Mouse (Mus musculus): ENCODE data around the gene Stat5a. TPM values are rescaled to one million over a fixed set of nuclear protein-coding genes. Genes with fewer than 3 reads are reported as not detected.

The Stat5a gene
- polyA plus RNA-seq, 1 experiment from 2014 or later = 1.9 TPM

DNA sequence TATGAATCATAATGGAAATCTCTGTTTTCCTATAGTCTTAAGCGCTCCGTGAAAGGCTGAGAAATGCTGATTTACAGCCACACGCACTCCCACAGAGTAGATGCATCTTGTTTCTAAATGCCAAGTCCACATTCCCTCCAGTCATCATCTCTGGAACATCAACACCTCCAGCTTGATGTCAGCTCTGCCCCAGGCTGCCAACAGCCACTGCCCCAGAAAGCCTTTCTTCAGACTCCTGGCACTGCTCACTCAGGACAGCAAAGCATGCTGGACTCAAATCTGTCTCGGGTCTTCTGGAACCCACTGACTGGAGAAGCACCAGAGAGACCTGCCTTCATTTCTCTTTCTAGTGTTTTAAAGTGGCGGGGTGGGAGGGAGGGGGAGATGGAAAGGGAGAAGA, 33.3 kb downstream of the Stat5a start:
- WGBS = 80% methylated on average over 5 of the region's 5 CpGs
- no peak for ATAC-seq (ENCODE audit: low FRiP score, low read depth)
- no peak overlapping the region for H3K9ac ChIP-seq
- 0 out of 2 replicates have a peak, but pooled peaks cover 4% of the 10 kb centered on the region for H3K4me1 ChIP-seq
- H3K36me3 ChIP-seq = peaks cover 43% of the 10 kb centered on the region
- no peaks in the 10 kb centered on the region for H3K9me3 ChIP-seq
- H3K27ac ChIP-seq = no peak overlapping the region
- no peak overlapping the region for H3K4me3 ChIP-seq
- no peak overlapping the region for H3K4me2 ChIP-seq (replicated peaks)
- H3K27me3 ChIP-seq (replicated peaks) = no peaks in the 10 kb centered on the region

DNA sequence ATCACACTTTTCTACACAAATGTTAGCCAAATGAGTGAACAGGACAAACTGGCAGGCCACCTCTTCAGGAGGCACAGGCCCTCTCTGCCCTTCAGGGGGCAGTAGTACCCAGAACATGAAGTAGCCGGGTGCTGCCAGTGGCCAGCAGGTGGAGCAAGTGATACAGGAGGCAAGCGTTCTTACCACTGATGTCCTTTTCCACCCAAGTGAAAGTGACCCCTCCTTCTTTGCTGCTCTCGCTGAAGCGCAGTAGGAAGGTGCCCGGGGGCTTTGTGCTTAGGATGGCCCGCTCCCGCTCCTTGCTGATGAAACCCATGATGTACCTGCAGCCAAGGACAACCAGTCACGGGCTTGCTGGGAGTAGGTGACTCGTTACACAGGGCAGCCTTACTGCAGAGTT, 34.3 kb downstream of the Stat5a start:
- no peak overlapping the region for H3K27ac ChIP-seq
- no peak for ATAC-seq (ENCODE audit: low FRiP score, low read depth)
- H3K4me1 ChIP-seq = 0 out of 2 replicates have a peak, but pooled peaks cover 10% of the 10 kb centered on the region
- H3K27me3 ChIP-seq (replicated peaks) = no peaks in the 10 kb centered on the region
- 13% methylated on average over 9 of the region's 9 CpGs for WGBS
- H3K4me2 ChIP-seq (replicated peaks) = 0 out of 2 replicates have a peak overlapping the region, but pooled peaks have one; percentile 9
- H3K9ac ChIP-seq = no peak overlapping the region
- peaks cover 43% of the 10 kb centered on the region for H3K36me3 ChIP-seq
- no peak overlapping the region for H3K4me3 ChIP-seq
- H3K9me3 ChIP-seq = no peaks in the 10 kb centered on the region

GRCm38 (mm10) chr11:100894146-100894918, 35.2 kb downstream of the Stat5a start:
- Histone ChIP-seq H3K36me3 (peaks cover 47% of the 10 kb centered on the region), H3K9me3 (no peaks in the 10 kb centered on the region), H3K9ac (no peak overlapping the region), H3K4me2 (replicated peaks) (no peak overlapping the region), H3K4me1 (peaks cover 16% of the 10 kb centered on the region; the same call in 1 of the 2 replicates), H3K27ac (no peak overlapping the region), H3K4me3 (no peak overlapping the region), H3K27me3 (replicated peaks) (no peaks in the 10 kb centered on the region)
- no peak for ATAC-seq (ENCODE audit: low FRiP score, low read depth)
- WGBS = 74% methylated on average over 9 of the region's 9 CpGs

GRCm38 (mm10) chr11:100896078-100896477, 36.9 kb downstream of the Stat5a start:
- Histone ChIP-seq H3K27ac (no peak overlapping the region), H3K4me3 (no peak overlapping the region), H3K27me3 (replicated peaks) (no peaks in the 10 kb centered on the region), H3K4me1 (peaks cover 16% of the 10 kb centered on the region; the same call in 1 of the 2 replicates), H3K4me2 (replicated peaks) (no peak overlapping the region), H3K9me3 (no peaks in the 10 kb centered on the region), H3K9ac (no peak overlapping the region), H3K36me3 (peaks cover 40% of the 10 kb centered on the region)
- WGBS = 87% methylated on average over 10 of the region's 10 CpGs
- no peak for ATAC-seq (ENCODE audit: low FRiP score, low read depth)

- WGBS = 70% methylated on average over 7 of the region's 7 CpGs
- H3K9ac ChIP-seq = no peak overlapping the region
- H3K4me3 ChIP-seq = no peak overlapping the region
- no peaks in the 10 kb centered on the region for H3K27me3 ChIP-seq (replicated peaks)
- no peak overlapping the region for H3K4me2 ChIP-seq (replicated peaks)
- H3K4me1 ChIP-seq = peaks cover 16% of the 10 kb centered on the region; the same call in 1 of the 2 replicates
- no peak for ATAC-seq (ENCODE audit: low FRiP score, low read depth)
- H3K36me3 ChIP-seq = peaks cover 45% of the 10 kb centered on the region
- H3K9me3 ChIP-seq = peaks cover 4% of the 10 kb centered on the region; the same call in 1 of the 2 replicates
- no peak overlapping the region for H3K27ac ChIP-seq
These were observed 38.4 kb downstream of the Stat5a start for GRCm38 (mm10) chr11:100897294-100898231.

GRCm38 (mm10) chr11:100898441-100899199, 39.5 kb downstream of the Stat5a start:
- 0 out of 2 replicates have a peak, but pooled peaks have one; percentile 25 for ATAC-seq (ENCODE audit: low FRiP score, low read depth)
- peaks cover 48% of the 10 kb centered on the region for H3K36me3 ChIP-seq
- no peak overlapping the region for H3K4me3 ChIP-seq
- H3K27ac ChIP-seq = peak overlapping the region; percentile 26; the same call in 1 of the 2 replicates
- no peak overlapping the region for H3K9ac ChIP-seq
- H3K9me3 ChIP-seq = peaks cover 4% of the 10 kb centered on the region; the same call in 1 of the 2 replicates
- no peak overlapping the region for H3K4me2 ChIP-seq (replicated peaks)
- H3K4me1 ChIP-seq = peaks cover 15% of the 10 kb centered on the region; the same call in 1 of the 2 replicates
- no peaks in the 10 kb centered on the region for H3K27me3 ChIP-seq (replicated peaks)
- WGBS = 53% methylated on average over 16 of the region's 16 CpGs

GRCm38 (mm10) chr11:100904580-100905351, 45.6 kb downstream of the Stat5a start:
- no peaks in the 10 kb centered on the region for H3K27me3 ChIP-seq (replicated peaks)
- no peak overlapping the region for H3K9ac ChIP-seq
- no peak overlapping the region for H3K27ac ChIP-seq
- no peak overlapping the region for H3K4me3 ChIP-seq
- no peak overlapping the region for H3K4me2 ChIP-seq (replicated peaks)
- H3K9me3 ChIP-seq = peaks cover 4% of the 10 kb centered on the region; the same call in 1 of the 2 replicates
- ATAC-seq (ENCODE audit: low FRiP score, low read depth) = no peak
- peaks cover 65% of the 10 kb centered on the region for H3K36me3 ChIP-seq
- no peaks in the 10 kb centered on the region for H3K4me1 ChIP-seq
- 86% methylated on average over 16 of the region's 20 CpGs for WGBS

DNA sequence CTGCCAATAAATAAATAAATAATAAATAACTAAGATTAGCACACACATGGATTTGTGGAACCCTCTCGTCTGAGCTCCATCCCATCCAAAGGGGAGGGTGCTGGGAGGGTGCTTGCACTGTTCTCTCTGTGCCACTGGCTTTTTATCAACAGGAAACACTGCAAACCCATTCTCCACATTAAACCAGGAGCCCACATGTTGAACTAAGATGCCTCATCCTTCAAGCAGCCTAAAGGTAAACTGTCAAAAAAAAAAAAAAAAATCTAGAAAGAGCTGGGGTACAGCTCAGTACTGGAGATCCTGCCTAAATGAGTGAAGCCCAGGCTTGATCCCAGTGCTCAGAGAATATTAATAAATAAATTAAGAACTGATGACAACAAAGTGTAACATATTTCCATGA, 46.8 kb downstream of the Stat5a start:
- no peak for ATAC-seq (ENCODE audit: low FRiP score, low read depth)
- no peak overlapping the region for H3K4me3 ChIP-seq
- 75% methylated on average over 1 of the region's 1 CpGs for WGBS
- H3K27me3 ChIP-seq (replicated peaks) = no peaks in the 10 kb centered on the region
- H3K4me1 ChIP-seq = no peaks in the 10 kb centered on the region
- no peak overlapping the region for H3K27ac ChIP-seq
- H3K9me3 ChIP-seq = peaks cover 4% of the 10 kb centered on the region; the same call in 1 of the 2 replicates
- no peak overlapping the region for H3K4me2 ChIP-seq (replicated peaks)
- no peak overlapping the region for H3K9ac ChIP-seq
- peaks cover 62% of the 10 kb centered on the region for H3K36me3 ChIP-seq

DNA sequence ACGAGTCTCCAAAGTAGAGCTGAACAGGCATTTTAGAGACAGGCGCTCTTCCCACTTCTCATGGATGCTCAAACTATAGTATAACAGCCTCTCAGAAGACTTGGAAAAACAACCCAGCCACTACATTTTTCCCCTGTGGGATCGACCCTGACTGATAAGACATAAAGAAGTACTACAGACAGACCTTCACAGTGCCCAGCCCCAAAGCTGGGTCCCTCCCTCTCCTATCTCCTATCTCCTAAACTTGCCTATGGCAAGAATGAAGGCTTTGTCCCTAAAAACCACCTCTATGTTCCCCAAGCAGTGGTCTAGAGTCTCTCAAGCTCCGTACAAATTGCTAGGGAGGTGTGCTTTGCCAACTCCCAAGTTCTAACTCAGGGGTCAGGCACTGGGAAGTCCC, 47.7 kb downstream of the Stat5a start:
- no peak overlapping the region for H3K27ac ChIP-seq
- H3K4me1 ChIP-seq = no peaks in the 10 kb centered on the region
- ATAC-seq (ENCODE audit: low FRiP score, low read depth) = no peak
- H3K9ac ChIP-seq = no peak overlapping the region
- peaks cover 2% of the 10 kb centered on the region; the same call in 1 of the 2 replicates for H3K9me3 ChIP-seq
- H3K36me3 ChIP-seq = peaks cover 53% of the 10 kb centered on the region
- WGBS = 87% methylated on average over 4 of the region's 4 CpGs
- H3K4me3 ChIP-seq = no peak overlapping the region
- no peaks in the 10 kb centered on the region for H3K27me3 ChIP-seq (replicated peaks)
- H3K4me2 ChIP-seq (replicated peaks) = no peak overlapping the region

GRCm38 (mm10) chr11:100908112-100908511, 49.0 kb downstream of the Stat5a start:
- Histone ChIP-seq H3K9me3 (no peaks in the 10 kb centered on the region), H3K4me2 (replicated peaks) (no peak overlapping the region), H3K36me3 (peaks cover 42% of the 10 kb centered on the region), H3K27me3 (replicated peaks) (no peaks in the 10 kb centered on the region), H3K4me3 (no peak overlapping the region), H3K9ac (no peak overlapping the region), H3K27ac (no peak overlapping the region), H3K4me1 (no peaks in the 10 kb centered on the region)
- WGBS = 84% methylated on average over 2 of the region's 2 CpGs
- ATAC-seq (ENCODE audit: low FRiP score, low read depth) = no peak

DNA sequence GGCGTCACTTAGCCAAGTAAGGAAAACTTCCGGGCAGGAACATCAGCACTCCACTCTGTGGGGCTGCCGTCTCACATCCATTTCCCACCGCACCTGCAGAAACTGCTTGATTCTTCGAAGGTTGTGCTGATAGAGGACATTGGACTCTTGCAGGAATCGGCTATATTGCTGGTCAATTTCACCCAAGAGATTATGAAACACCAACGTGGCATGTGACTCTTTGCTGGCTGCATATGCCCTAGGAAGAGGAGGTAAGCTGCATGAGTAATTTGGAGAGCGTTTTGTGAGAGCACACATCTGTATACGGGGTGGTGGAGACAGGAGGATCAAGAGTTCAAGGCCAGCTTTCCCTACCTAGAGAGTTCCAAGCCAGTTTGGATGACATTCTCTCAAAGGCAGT, 49.4 kb downstream of the Stat5a start:
- H3K4me2 ChIP-seq (replicated peaks) = no peak overlapping the region
- H3K4me3 ChIP-seq = no peak overlapping the region
- no peak overlapping the region for H3K27ac ChIP-seq
- H3K9ac ChIP-seq = no peak overlapping the region
- H3K36me3 ChIP-seq = peaks cover 38% of the 10 kb centered on the region
- no peaks in the 10 kb centered on the region for H3K4me1 ChIP-seq
- no peak for ATAC-seq (ENCODE audit: low FRiP score, low read depth)
- H3K27me3 ChIP-seq (replicated peaks) = no peaks in the 10 kb centered on the region
- H3K9me3 ChIP-seq = no peaks in the 10 kb centered on the region
- 85% methylated on average over 9 of the region's 9 CpGs for WGBS

Data from neural tube, embryonic 12.5 days (tissue).